Mouse (Mus musculus): ENCODE measurements around the gene Eif2b2. TPM values are rescaled to one million over a fixed set of nuclear protein-coding genes. Genes with fewer than 3 reads are reported as not detected.

The Eif2b2 gene
- polyA plus RNA-seq, 1 experiment from 2014 or later: 81.1 TPM

- ATAC-seq (ENCODE audit: insufficient number of reproducible peaks, insufficient read depth, low FRiP score, low TSS enrichment, low read depth): no peak
- Histone ChIP-seq H3K36me3 (peaks cover 3% of the 10 kb centered on the region; the same call in 1 of the 2 replicates), H3K4me2 (no peak overlapping the region), H3K4me3 (no peak overlapping the region), H3K4me1 (peaks cover 34% of the 10 kb centered on the region), H3K27ac (peak overlapping the region; percentile 79), H3K9me3 (no peaks in the 10 kb centered on the region), H3K9ac (no peak overlapping the region), H3K27me3 (no peaks in the 10 kb centered on the region)
- 65% methylated on average over 5 of the region's 5 CpGs for WGBS
These were observed 43.9 kb downstream of the Eif2b2 start for GRCm38 (mm10) chr12:85263190-85263589.

GRCm38 (mm10) chr12:85264531-85264930, 45.2 kb downstream of the Eif2b2 start:
- peak overlapping the region; percentile 76 for H3K27ac ChIP-seq
- peaks cover 3% of the 10 kb centered on the region; the same call in 1 of the 2 replicates for H3K36me3 ChIP-seq
- H3K27me3 ChIP-seq: no peaks in the 10 kb centered on the region
- no peaks in the 10 kb centered on the region for H3K9me3 ChIP-seq
- ATAC-seq (ENCODE audit: insufficient number of reproducible peaks, insufficient read depth, low FRiP score, low TSS enrichment, low read depth): no peak
- peaks cover 41% of the 10 kb centered on the region for H3K4me1 ChIP-seq
- peak overlapping the region; percentile 26; the same call in 1 of the 2 replicates for H3K4me2 ChIP-seq
- no peak overlapping the region for H3K9ac ChIP-seq
- no peak overlapping the region for H3K4me3 ChIP-seq
- 54% methylated on average over 8 of the region's 8 CpGs for WGBS

- 16% methylated on average over 7 of the region's 7 CpGs for WGBS
- peaks cover 3% of the 10 kb centered on the region; the same call in 1 of the 2 replicates for H3K36me3 ChIP-seq
- no peaks in the 10 kb centered on the region for H3K27me3 ChIP-seq
- H3K4me2 ChIP-seq: no peak overlapping the region; the same call in 1 of the 2 replicates
- no peak overlapping the region for H3K4me3 ChIP-seq
- no peak; the same call in 1 of the 2 replicates for ATAC-seq (ENCODE audit: insufficient number of reproducible peaks, insufficient read depth, low FRiP score, low TSS enrichment, low read depth)
- H3K9me3 ChIP-seq: no peaks in the 10 kb centered on the region
- H3K9ac ChIP-seq: no peak overlapping the region
- H3K27ac ChIP-seq: peak overlapping the region; percentile 76
- H3K4me1 ChIP-seq: peaks cover 41% of the 10 kb centered on the region
These were observed 45.7 kb downstream of the Eif2b2 start for GRCm38 (mm10) chr12:85264940-85265339.

- no peak overlapping the region for H3K4me2 ChIP-seq
- H3K9me3 ChIP-seq: no peaks in the 10 kb centered on the region
- H3K27me3 ChIP-seq: no peaks in the 10 kb centered on the region
- WGBS: 93% methylated on average over 3 of the region's 3 CpGs
- no peak overlapping the region for H3K4me3 ChIP-seq
- H3K9ac ChIP-seq: no peak overlapping the region
- H3K4me1 ChIP-seq: peaks cover 41% of the 10 kb centered on the region
- no peak overlapping the region for H3K27ac ChIP-seq
- no peak for ATAC-seq (ENCODE audit: insufficient number of reproducible peaks, insufficient read depth, low FRiP score, low TSS enrichment, low read depth)
- no peaks in the 10 kb centered on the region for H3K36me3 ChIP-seq
These were observed 47.0 kb downstream of the Eif2b2 start for GRCm38 (mm10) chr12:85266248-85266647.

- no peak for ATAC-seq (ENCODE audit: insufficient number of reproducible peaks, insufficient read depth, low FRiP score, low TSS enrichment, low read depth)
- Histone ChIP-seq H3K4me3 (peak overlapping the region; percentile 54), H3K4me1 (peaks cover 41% of the 10 kb centered on the region), H3K9me3 (peaks cover 3% of the 10 kb centered on the region; the same call in 1 of the 2 replicates), H3K4me2 (peak overlapping the region; percentile 63), H3K27ac (peak overlapping the region; percentile 90), H3K9ac (peak overlapping the region; percentile 74), H3K36me3 (0 out of 2 replicates have a peak, but pooled peaks cover under 1% of the 10 kb centered on the region), H3K27me3 (no peaks in the 10 kb centered on the region)
- WGBS: 39% methylated on average over 3 of the region's 3 CpGs
These were observed 50.5 kb downstream of the Eif2b2 start for GRCm38 (mm10) chr12:85269821-85270220.

- Histone ChIP-seq H3K4me1 (peaks cover 37% of the 10 kb centered on the region), H3K9ac (peak within 1 kb of the TSS; percentile 74), H3K4me2 (peak within 1 kb of the TSS; percentile 63), H3K36me3 (0 out of 2 replicates have a peak, but pooled peaks cover 4% of the 10 kb centered on the region), H3K9me3 (peaks cover 3% of the 10 kb centered on the region; the same call in 1 of the 2 replicates), H3K4me3 (peak within 1 kb of the TSS; percentile 54), H3K27me3 (no peaks in the 10 kb centered on the region), H3K27ac (peak within 1 kb of the TSS; percentile 90)
- ATAC-seq (ENCODE audit: insufficient number of reproducible peaks, insufficient read depth, low FRiP score, low TSS enrichment, low read depth): peak; percentile 79; the same call in 1 of the 2 replicates
- WGBS: 0% methylated on average over 35 of the region's 35 CpGs
These were observed 51.0 kb downstream of the Eif2b2 start, which contains the start of gene Mlh3 for GRCm38 (mm10) chr12:85270319-85270718. Gene Mlh3 (minus strand): TSS chr12:85270599.

GRCm38 (mm10) chr12:85271132-85271842, 52.0 kb downstream of the Eif2b2 start:
- Histone ChIP-seq H3K9ac (no peak overlapping the region), H3K9me3 (peaks cover 3% of the 10 kb centered on the region; the same call in 1 of the 2 replicates), H3K27ac (peak overlapping the region; percentile 90; the same call in 1 of the 2 replicates), H3K36me3 (0 out of 2 replicates have a peak, but pooled peaks cover 4% of the 10 kb centered on the region), H3K4me3 (no peak overlapping the region), H3K4me1 (peaks cover 29% of the 10 kb centered on the region), H3K4me2 (peak overlapping the region; percentile 63; the same call in 1 of the 2 replicates), H3K27me3 (no peaks in the 10 kb centered on the region)
- ATAC-seq (ENCODE audit: insufficient number of reproducible peaks, insufficient read depth, low FRiP score, low TSS enrichment, low read depth): no peak
- 80% methylated on average over 7 of the region's 7 CpGs for WGBS

GRCm38 (mm10) chr12:85271843-85272206, 52.5 kb downstream of the Eif2b2 start:
- no peaks in the 10 kb centered on the region for H3K27me3 ChIP-seq
- no peak for ATAC-seq (ENCODE audit: insufficient number of reproducible peaks, insufficient read depth, low FRiP score, low TSS enrichment, low read depth)
- WGBS: 65% methylated on average over 4 of the region's 4 CpGs

GRCm38 (mm10) chr12:85273508-85273907, 54.2 kb downstream of the Eif2b2 start:
- Histone ChIP-seq H3K4me2 (no peak overlapping the region; the same call in 1 of the 2 replicates), H3K27me3 (no peaks in the 10 kb centered on the region), H3K9ac (0 out of 2 replicates have a peak overlapping the region, but pooled peaks have one; percentile 4), H3K4me1 (peaks cover 29% of the 10 kb centered on the region), H3K27ac (peak overlapping the region; percentile 60), H3K4me3 (no peak overlapping the region), H3K9me3 (peaks cover 3% of the 10 kb centered on the region; the same call in 1 of the 2 replicates), H3K36me3 (0 out of 2 replicates have a peak, but pooled peaks cover 4% of the 10 kb centered on the region)
- ATAC-seq (ENCODE audit: insufficient number of reproducible peaks, insufficient read depth, low FRiP score, low TSS enrichment, low read depth): no peak
- 30% methylated on average over 10 of the region's 10 CpGs for WGBS

More at GRCm38 (mm10) chr12:85271843-85272206, 52.5 kb downstream of the Eif2b2 start:
- Histone ChIP-seq H3K36me3 (0 out of 2 replicates have a peak, but pooled peaks cover 4% of the 10 kb centered on the region), H3K4me1 (peaks cover 29% of the 10 kb centered on the region), H3K9ac (no peak overlapping the region), H3K4me2 (no peak overlapping the region), H3K4me3 (no peak overlapping the region), H3K27ac (0 out of 2 replicates have a peak overlapping the region, but pooled peaks have one; percentile 33), H3K9me3 (peaks cover 3% of the 10 kb centered on the region; the same call in 1 of the 2 replicates)
